14 mouse cellular contexts compared by ENCODE assay signal in genomic region chr7:132734222-132734621, GRCm38 (mm10).
A peak's percentile ranks its signal among the peaks of the same experiment; 100 is the strongest.
DNase-seq lines count a peak whose midpoint lies in the region; ATAC-seq lines count a peak whose summit lies in the region.
"Had no signal": no experiment of that assay in that cellular context is flagged by ENCODE, and none has a peak within 500 bp of the region (broad histone marks: within the 10 kb centered on the region; RNA-seq: fewer than 3 reads in every experiment).

No protein-coding gene starts in this region.

- DNase-seq in hindbrain, embryonic 11.5 days (ENCODE audit: low spot score), result no peak
- no peak for DNase-seq in neural tube, embryonic 10.5 days (ENCODE audit: extremely low spot score, low spot score)
- DNase-seq in spleen, postnatal 4 days (ENCODE audit: low spot score in 2 of 2), result no peak
- DNase-seq: cerebellum, adult 8-10 months; heart, postnatal 10 days; left cerebral cortex, postnatal 4 days; lung, postnatal 36 days; right cerebral cortex, postnatal 25 days; thymus, adult 18-20 months had no signal

- no peaks in the 10 kb centered on the region for H3K9me3 ChIP-seq in hindbrain, embryonic 11.5 days (ENCODE audit: control insufficient read depth, low read length)
- H3K9me3 ChIP-seq in hindbrain, embryonic 16.5 days (ENCODE audit: control insufficient read depth, low read length), result no peaks in the 10 kb centered on the region
- H3K9me3 ChIP-seq in neural tube, embryonic 13.5 days, result no peaks in the 10 kb centered on the region
- H3K9me3 ChIP-seq in hindbrain, embryonic 12.5 days (replicated peaks), result no peaks in the 10 kb centered on the region

- no peak overlapping the region for H3K4me3 ChIP-seq in hindbrain, embryonic 11.5 days (ENCODE audit: low read depth, low read length)
- H3K4me3 ChIP-seq in hindbrain, embryonic 16.5 days (ENCODE audit: low read length), result no peak overlapping the region
- no peak overlapping the region for H3K4me3 ChIP-seq in neural tube, embryonic 13.5 days
- H3K4me3 ChIP-seq in hindbrain, embryonic 12.5 days, result no peak overlapping the region

- no peak overlapping the region for H3K4me2 ChIP-seq in hindbrain, embryonic 11.5 days (replicated peaks; ENCODE audit: low read depth, low read length)
- H3K4me2 ChIP-seq in hindbrain, embryonic 16.5 days (ENCODE audit: low read length), result no peak overlapping the region
- H3K4me2 ChIP-seq in neural tube, embryonic 13.5 days, result no peak overlapping the region
- no peak overlapping the region for H3K4me2 ChIP-seq in hindbrain, embryonic 12.5 days (replicated peaks)
- H3K4me2 ChIP-seq: midbrain, embryonic 11.5 days had no signal

- WGBS in hindbrain, embryonic 11.5 days, result 68% methylated on average over 9 of the region's 9 CpGs
- 74% methylated on average over 9 of the region's 9 CpGs for WGBS in hindbrain, embryonic 16.5 days
- WGBS in neural tube, embryonic 13.5 days, result 78% methylated on average over 9 of the region's 9 CpGs
- WGBS in hindbrain, embryonic 12.5 days, result 68% methylated on average over 9 of the region's 9 CpGs

- H3K27me3 ChIP-seq in hindbrain, embryonic 11.5 days (ENCODE audit: control insufficient read depth, insufficient read depth, low read length), result no peaks in the 10 kb centered on the region
- H3K27me3 ChIP-seq in hindbrain, embryonic 16.5 days (replicated peaks; ENCODE audit: control insufficient read depth, insufficient read depth, low read length), result no peaks in the 10 kb centered on the region
- H3K27me3 ChIP-seq in neural tube, embryonic 13.5 days, result no peaks in the 10 kb centered on the region
- no peaks in the 10 kb centered on the region for H3K27me3 ChIP-seq in hindbrain, embryonic 12.5 days

- peak overlapping the region; percentile 48; the same call in 1 of the 2 replicates for H3K27ac ChIP-seq in hindbrain, embryonic 11.5 days (ENCODE audit: low read depth, low read length)
- H3K27ac ChIP-seq in hindbrain, embryonic 16.5 days (ENCODE audit: low read depth, low read length), result no peak overlapping the region
- 0 out of 2 replicates have a peak overlapping the region, but pooled peaks have one; percentile 49 for H3K27ac ChIP-seq in neural tube, embryonic 13.5 days (replicated peaks)
- peak overlapping the region; percentile 62; the same call in 1 of the 2 replicates for H3K27ac ChIP-seq in hindbrain, embryonic 12.5 days

- H3K36me3 ChIP-seq in hindbrain, embryonic 11.5 days (ENCODE audit: control insufficient read depth, insufficient read depth, low read length), result no peaks in the 10 kb centered on the region
- H3K36me3 ChIP-seq in hindbrain, embryonic 16.5 days (ENCODE audit: control insufficient read depth, insufficient read depth, low read length), result no peaks in the 10 kb centered on the region
- no peaks in the 10 kb centered on the region for H3K36me3 ChIP-seq in neural tube, embryonic 13.5 days
- 0 out of 2 replicates have a peak, but pooled peaks cover 3% of the 10 kb centered on the region for H3K36me3 ChIP-seq in hindbrain, embryonic 12.5 days

- no peak for ATAC-seq in hindbrain, embryonic 11.5 days (ENCODE audit: low FRiP score)
- no peak for ATAC-seq in hindbrain, embryonic 16.5 days
- ATAC-seq in neural tube, embryonic 13.5 days (ENCODE audit: low read depth), result no peak
- no peak for ATAC-seq in hindbrain, embryonic 12.5 days (ENCODE audit: low FRiP score)
- no peak for ATAC-seq in erythroblast, adult 5-6 weeks (replicated peaks; ENCODE audit: low FRiP score, poor library complexity, severe bottlenecking)

- no peak overlapping the region for H3K9ac ChIP-seq in hindbrain, embryonic 11.5 days (ENCODE audit: low read depth, low read length)
- H3K9ac ChIP-seq in hindbrain, embryonic 16.5 days (ENCODE audit: low read depth, low read length), result no peak overlapping the region
- no peak overlapping the region for H3K9ac ChIP-seq in neural tube, embryonic 13.5 days
- no peak overlapping the region for H3K9ac ChIP-seq in hindbrain, embryonic 12.5 days

- peaks cover 22% of the 10 kb centered on the region for H3K4me1 ChIP-seq in hindbrain, embryonic 11.5 days (replicated peaks; ENCODE audit: control insufficient read depth, insufficient read depth, low read length)
- H3K4me1 ChIP-seq in hindbrain, embryonic 16.5 days (ENCODE audit: control insufficient read depth, insufficient read depth, low read depth, low read length), result peaks cover 48% of the 10 kb centered on the region
- H3K4me1 ChIP-seq in neural tube, embryonic 13.5 days (replicated peaks), result peaks cover 62% of the 10 kb centered on the region
- H3K4me1 ChIP-seq in hindbrain, embryonic 12.5 days, result peaks cover 61% of the 10 kb centered on the region
